Mouse (Mus musculus) left cerebral cortex, adult 9 months (tissue): ENCODE data around the gene Vps37b.

Experiments used
- DNase-seq, 2 experiments: peaks; one replicate each; pipeline ENCODE4 v3.0.0; 2022; ENCODE audit warnings: low spot score in 2 of 2

Vps37b gene

GRCm38 (mm10) chr5:124045453-124046010 is 13.5 kb upstream of the Vps37b start:
- no peak for DNase-seq

GRCm38 (mm10) chr5:124043999-124044398 is 11.9 kb upstream of the Vps37b start:
- no peak for DNase-seq

GRCm38 (mm10) chr5:124043212-124043978 is 11.3 kb upstream of the Vps37b start:
- peak; percentile 74 to 88 for DNase-seq

DNA sequence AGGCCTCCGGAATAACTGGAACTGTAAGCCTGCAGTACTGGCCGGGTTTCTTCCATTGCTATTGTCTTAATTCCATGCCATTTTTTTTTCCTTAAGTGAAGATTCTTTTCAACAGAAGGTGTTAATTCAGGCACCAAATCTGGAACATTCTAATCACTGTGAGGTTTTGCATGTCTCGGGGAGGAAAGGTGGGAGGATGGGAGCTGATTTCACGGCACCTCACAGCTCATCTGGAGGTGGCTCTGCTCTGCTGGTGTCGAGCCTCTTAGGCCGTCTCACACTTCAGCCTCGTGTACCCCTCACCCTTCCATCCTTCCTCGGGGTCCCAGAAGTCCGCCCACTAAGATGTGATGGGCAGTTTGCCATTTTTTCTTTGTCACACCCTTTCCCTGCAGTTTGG is 9.0 kb upstream of the Vps37b start:
- peak in 1 of 2 experiments; percentile 49 for DNase-seq

GRCm38 (mm10) chr5:124039602-124040001 is 7.5 kb upstream of the Vps37b start:
- no peak for DNase-seq

DNA sequence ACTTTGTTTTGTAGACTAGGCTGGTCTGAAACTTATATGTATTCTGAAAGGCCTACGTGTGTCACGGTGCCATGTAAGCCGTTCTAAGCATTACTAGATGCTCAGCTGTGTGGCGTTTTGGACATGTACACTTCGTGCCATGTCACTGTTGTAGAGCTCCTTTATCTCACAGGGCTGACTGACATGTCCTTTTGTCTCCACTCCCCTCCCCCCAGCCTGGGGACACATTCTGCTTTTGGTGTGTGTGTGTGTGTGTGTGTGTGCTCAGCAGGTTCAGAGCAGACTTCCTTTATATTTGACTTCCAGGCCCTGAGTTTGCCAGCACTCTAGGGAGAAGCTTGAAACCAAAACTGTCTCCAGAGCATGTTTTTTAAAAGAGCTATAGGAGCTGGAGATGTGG is 4.8 kb upstream of the Vps37b start:
- no peak for DNase-seq

DNA sequence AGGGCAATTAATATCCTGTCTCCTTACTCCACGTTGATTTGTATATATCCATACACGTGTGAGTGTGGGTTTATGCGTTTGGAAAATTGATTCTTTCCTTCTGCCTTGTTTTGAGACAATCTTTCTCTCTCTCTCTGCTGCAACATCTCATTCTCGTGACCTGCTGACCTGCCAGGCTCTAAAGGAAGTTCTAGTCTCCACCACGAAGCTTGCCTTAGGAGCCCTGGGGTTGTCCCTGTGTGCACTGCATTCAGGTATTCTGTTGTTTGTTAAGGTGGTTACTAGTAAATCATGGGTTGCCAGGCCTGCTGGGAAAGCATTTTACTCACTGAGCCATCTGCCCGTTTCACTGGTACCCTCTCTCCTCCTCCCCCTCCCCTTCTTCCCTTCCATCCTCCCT is 4.3 kb upstream of the Vps37b start:
- DNase-seq: no peak

DNA sequence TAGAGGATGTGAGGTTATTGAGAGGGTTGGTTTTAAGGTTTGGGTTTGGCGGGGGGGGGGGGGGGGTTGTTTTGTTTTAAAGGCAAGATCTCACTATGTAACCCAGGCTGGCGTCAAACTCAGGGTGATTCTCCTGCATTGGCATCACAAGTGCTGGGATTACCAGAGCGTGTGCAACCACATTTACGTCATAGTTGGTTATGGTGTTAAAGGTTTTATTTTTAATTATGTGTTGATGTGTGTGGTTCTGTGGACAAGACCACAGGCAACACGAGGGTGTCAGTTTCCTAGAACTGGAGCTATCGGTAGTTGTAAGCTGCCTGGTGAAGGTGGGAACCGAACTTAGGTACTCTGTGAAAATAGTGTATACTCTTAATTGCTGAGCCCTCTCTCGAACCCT is 3.7 kb upstream of the Vps37b start:
- no peak for DNase-seq

GRCm38 (mm10) chr5:124035406-124035805 is 3.3 kb upstream of the Vps37b start:
- no peak for DNase-seq

DNA sequence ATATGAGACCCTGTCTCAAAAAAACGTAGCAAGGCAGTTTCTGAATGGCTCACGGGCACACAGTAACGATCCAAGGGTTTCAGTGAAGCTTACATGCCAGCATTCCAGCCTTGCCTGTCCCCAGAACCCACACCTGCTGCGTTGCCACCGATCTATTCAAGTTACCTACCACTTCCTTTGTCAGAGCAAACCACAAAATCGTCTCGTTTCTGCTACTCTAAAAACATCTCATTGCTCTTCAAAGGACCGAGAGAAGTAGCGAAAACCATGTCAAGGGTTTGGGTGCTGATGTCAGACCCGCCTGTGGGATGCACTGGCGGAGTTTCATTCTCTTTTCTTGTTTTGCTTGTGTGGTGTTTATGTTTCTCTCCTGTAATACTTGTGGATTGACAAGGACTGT is 2.4 kb upstream of the Vps37b start:
- DNase-seq: no peak

- DNase-seq: no peak
These were observed 758 bp downstream of the Vps37b start for GRCm38 (mm10) chr5:124031068-124031955.

- no peak for DNase-seq
These were observed 1.5 kb downstream of the Vps37b start for GRCm38 (mm10) chr5:124030386-124031067.

DNA sequence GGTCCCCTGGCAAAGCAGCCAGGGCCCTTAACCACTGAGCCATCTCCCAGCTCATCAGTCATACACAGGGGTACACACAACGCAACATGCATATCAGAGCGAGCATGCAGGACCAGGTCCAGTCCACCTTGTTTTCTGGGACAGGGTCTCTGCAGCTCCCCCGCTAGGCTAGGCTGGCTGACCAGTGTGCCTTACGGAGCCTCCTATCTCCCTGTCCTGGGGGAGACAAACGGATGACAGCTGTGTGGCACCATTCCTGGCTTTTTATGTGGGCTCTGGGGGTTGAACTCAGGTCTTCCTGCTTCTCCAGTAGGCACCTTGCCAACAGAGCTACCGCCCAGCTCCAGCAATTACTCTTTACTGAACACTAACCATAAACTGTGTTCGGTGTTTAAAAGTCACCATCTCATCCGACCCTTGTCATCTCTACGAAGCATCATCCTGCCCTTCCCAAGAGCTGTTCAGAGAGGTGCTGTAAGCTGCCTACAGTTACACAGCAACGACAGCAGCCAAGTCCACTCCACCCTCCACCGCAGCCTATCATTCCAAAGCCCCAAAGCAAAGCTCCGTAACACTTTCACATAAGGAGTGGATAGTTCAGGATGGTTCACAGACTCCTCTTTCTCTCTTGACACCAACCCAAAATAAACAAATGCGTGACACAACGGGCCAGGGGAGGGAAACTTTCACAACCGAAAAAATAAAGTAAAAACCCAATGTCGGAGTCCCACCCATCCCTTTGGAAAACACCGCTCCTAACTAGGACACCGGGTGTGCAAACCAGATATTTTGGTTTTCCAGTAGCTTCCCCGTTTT is 2.6 kb downstream of the Vps37b start:
- DNase-seq: no peak

- no peak for DNase-seq
These were observed 3.4 kb downstream of the Vps37b start for GRCm38 (mm10) chr5:124028680-124029079.

DNA sequence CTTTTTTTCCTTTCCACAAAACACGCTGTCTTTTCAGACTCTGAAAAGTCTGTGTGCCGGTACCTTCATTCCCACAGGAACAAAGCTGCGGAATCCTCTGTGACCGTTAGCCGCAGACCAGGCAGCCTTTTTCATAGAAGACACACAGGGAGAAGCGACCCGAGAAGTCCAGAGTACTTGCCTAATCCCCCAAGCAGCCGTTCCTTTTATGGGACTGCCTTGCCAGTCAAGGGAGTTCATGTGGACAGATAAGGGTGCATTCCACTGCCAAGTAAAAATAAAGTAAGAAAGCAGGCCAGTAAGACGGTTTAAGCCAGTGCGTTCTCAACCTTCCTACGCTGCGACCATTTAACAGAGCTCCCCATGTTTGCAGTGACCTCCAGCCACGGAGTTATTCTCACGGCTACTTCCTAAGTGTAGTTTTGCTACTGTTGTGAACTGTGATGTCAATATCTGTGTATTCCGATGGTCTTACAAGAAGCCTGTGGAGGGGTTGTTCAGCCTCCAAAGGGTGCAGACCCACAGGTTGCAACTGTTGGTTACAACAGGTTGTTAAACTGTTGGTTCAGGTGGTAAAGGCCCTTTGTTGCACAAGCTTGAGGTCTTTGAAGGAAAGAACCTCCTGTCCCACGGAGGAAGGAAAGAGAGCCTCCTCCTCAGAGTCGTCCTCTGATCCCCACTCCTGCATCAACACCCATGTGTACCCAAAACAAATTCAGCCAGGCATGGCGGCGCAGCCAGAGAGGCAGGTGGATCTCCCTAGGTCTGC is 4.2 kb downstream of the Vps37b start:
- DNase-seq: no peak

DNA sequence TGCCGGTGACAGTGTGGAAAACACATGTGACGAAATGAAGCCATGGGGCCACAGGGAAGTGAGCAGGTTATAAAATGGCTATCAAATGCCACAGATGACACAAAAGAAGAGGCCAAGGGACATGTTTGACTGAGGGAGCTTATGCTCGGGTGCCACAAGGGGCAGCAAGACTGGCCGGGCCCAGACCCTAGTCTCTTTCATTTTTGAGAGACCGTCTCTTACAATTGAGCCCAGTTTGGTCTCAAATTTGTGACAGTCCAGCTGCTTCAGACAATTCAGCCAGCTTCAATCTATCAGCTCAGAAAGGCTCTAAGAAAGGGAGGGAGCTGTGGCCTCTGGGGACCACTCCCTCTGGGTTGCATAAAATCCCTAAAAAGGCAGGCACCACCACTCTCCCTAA is 5.5 kb downstream of the Vps37b start:
- no peak for DNase-seq

- no peak for DNase-seq
These were observed 6.3 kb downstream of the Vps37b start for GRCm38 (mm10) chr5:124025587-124026441.

- no peak for DNase-seq
These were observed 6.9 kb downstream of the Vps37b start for GRCm38 (mm10) chr5:124025146-124025545.

DNA sequence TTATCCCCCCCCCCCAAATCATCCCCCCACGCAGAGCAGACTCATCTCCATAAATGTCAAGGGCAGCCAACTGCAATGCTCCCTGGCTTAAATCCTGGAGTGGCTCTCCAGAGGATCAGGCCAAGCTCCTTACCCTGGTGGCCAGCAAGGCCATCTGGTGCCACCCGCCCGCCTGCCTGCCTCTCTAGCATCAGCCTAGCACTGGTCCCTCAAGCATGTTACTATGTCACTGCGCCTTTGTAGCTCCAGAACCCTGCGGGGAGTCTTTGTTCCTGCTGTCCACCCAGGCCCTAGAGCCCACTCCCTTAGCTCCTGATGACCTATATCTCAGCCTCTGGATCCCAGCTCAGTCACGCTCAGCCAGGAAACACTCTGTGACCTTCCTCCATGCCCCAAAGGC is 7.4 kb downstream of the Vps37b start:
- no peak for DNase-seq
